13 mouse cellular contexts compared by ENCODE assay signal in the genomic region with DNA sequence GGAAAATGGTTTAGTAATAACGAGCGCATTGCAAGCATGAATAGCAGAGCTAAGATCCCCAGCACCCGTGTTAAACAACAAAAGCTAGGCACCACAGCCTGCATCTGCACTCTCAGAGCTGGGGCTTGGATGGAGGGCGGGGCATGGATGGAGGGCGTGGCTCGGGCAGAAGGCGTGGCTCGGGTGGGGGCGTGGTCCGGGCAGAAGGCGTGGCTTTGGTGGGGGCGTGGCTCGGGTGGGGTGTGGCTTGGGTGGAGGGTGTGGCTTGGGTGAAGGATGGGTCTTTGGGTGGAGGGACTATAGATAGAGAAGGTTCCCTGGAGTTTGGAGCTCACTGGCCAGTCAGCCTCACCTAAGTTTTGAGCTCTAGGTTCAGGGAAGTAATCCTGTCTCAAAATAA. TPM values are rescaled to one million over a fixed set of nuclear protein-coding genes. Genes with fewer than 3 reads are reported as not detected.
A peak's percentile ranks its signal among the peaks of the same experiment; 100 is the strongest.
DNase-seq lines count a peak whose midpoint lies in the region; ATAC-seq and TF ChIP-seq lines count a peak whose summit lies in the region.
"Had no signal": no experiment of that assay in that cellular context is flagged by ENCODE, and none has a peak within 500 bp of the region (broad histone marks: within the 10 kb centered on the region; RNA-seq: fewer than 3 reads in every experiment).

No protein-coding gene starts in this region.

- no peak overlapping the region for H3K4me3 ChIP-seq in heart, embryonic 12.5 days
- no peak overlapping the region for H3K4me3 ChIP-seq in MEL (ENCODE audit: control insufficient read depth in 1 of 2, insufficient read depth in 1 of 2, low read depth in 2 of 2, low read length in 2 of 2)
- H3K4me3 ChIP-seq in liver, embryonic 12.5 days = no peak overlapping the region
- H3K4me3 ChIP-seq in kidney, embryonic 16.5 days (ENCODE audit: low read length) = no peak overlapping the region
- H3K4me3 ChIP-seq: heart, embryonic 15.5 days; intestine, embryonic 15.5 days; liver, embryonic 15.5 days had no signal

- H3K9me3 ChIP-seq in heart, embryonic 12.5 days (replicated peaks) = no peaks in the 10 kb centered on the region
- H3K9me3 ChIP-seq in MEL (replicated peaks; ENCODE audit: insufficient read depth, low read length) = no peaks in the 10 kb centered on the region
- H3K9me3 ChIP-seq in liver, embryonic 12.5 days (replicated peaks) = no peaks in the 10 kb centered on the region
- no peaks in the 10 kb centered on the region for H3K9me3 ChIP-seq in kidney, embryonic 16.5 days (ENCODE audit: low read length)
- H3K9me3 ChIP-seq: heart, embryonic 15.5 days; intestine, embryonic 15.5 days; liver, embryonic 15.5 days had no signal

- 60% methylated on average over 13 of the region's 13 CpGs for WGBS in heart, embryonic 12.5 days
- WGBS in liver, embryonic 12.5 days (ENCODE audit: insufficient replicate concordance) = 61% methylated on average over 13 of the region's 13 CpGs
- WGBS in kidney, embryonic 16.5 days = 84% methylated on average over 13 of the region's 13 CpGs

- TF ChIP-seq RAD21 in MEL (IDR thresholded peaks at IDR 0.05; ENCODE audit: low read depth, low read length) = no peak

- no peak overlapping the region for H3K27ac ChIP-seq in heart, embryonic 12.5 days (ENCODE audit: poor library complexity, severe bottlenecking)
- no peak overlapping the region for H3K27ac ChIP-seq in MEL (ENCODE audit: control insufficient read depth, low read depth, low read length)
- no peak overlapping the region for H3K27ac ChIP-seq in liver, embryonic 12.5 days
- no peak overlapping the region for H3K27ac ChIP-seq in kidney, embryonic 16.5 days (ENCODE audit: low read length)
- H3K27ac ChIP-seq: heart, embryonic 15.5 days; intestine, embryonic 15.5 days; liver, embryonic 15.5 days; macrophage had no signal

- TF ChIP-seq POLR2A in MEL (IDR thresholded peaks at IDR 0.05; ENCODE audit: control insufficient read depth in 1 of 2, insufficient read depth in 1 of 2, low read depth in 1 of 2, low read length in 2 of 2, poor library complexity in 1 of 2) = no peak

- no peak for TF ChIP-seq CTCF in MEL (IDR thresholded peaks at IDR 0.05 in 2 of 3, conservative IDR thresholded peaks at IDR 0.05 in 1 of 3; ENCODE audit: control insufficient read depth in 1 of 3, insufficient read depth in 1 of 3, low read depth in 2 of 3, low read length in 3 of 3, poor library complexity in 1 of 3, severe bottlenecking in 1 of 3)

- H3K4me2 ChIP-seq in heart, embryonic 12.5 days = no peak overlapping the region
- no peak overlapping the region for H3K4me2 ChIP-seq in liver, embryonic 12.5 days
- no peak overlapping the region for H3K4me2 ChIP-seq in kidney, embryonic 16.5 days (replicated peaks; ENCODE audit: low read depth, low read length)
- H3K4me2 ChIP-seq: heart, embryonic 15.5 days; intestine, embryonic 15.5 days; liver, embryonic 15.5 days had no signal

- H3K27me3 ChIP-seq in heart, embryonic 12.5 days (replicated peaks) = no peaks in the 10 kb centered on the region
- H3K27me3 ChIP-seq in MEL (ENCODE audit: control insufficient read depth in 1 of 2, insufficient read depth in 2 of 2, low read length in 2 of 2) = peaks cover 9 to 18% of the 10 kb centered on the region in 2 experiments
- H3K27me3 ChIP-seq in liver, embryonic 12.5 days (replicated peaks) = peaks cover 22% of the 10 kb centered on the region
- H3K27me3 ChIP-seq in kidney, embryonic 16.5 days (ENCODE audit: insufficient read depth, low read length) = no peaks in the 10 kb centered on the region
- H3K27me3 ChIP-seq: heart, embryonic 15.5 days; intestine, embryonic 15.5 days had no signal

- H3K36me3 ChIP-seq in heart, embryonic 12.5 days = no peaks in the 10 kb centered on the region
- H3K36me3 ChIP-seq in MEL (ENCODE audit: control insufficient read depth in 1 of 2, insufficient read depth in 2 of 2, low read length in 2 of 2) = no peaks in the 10 kb centered on the region
- no peaks in the 10 kb centered on the region for H3K36me3 ChIP-seq in liver, embryonic 12.5 days
- H3K36me3 ChIP-seq in kidney, embryonic 16.5 days (ENCODE audit: insufficient read depth, low read length) = no peaks in the 10 kb centered on the region
- H3K36me3 ChIP-seq: heart, embryonic 15.5 days; intestine, embryonic 15.5 days; liver, embryonic 15.5 days had no signal

- no peak for TF ChIP-seq EP300 in MEL (IDR thresholded peaks at IDR 0.05; ENCODE audit: low read depth in 1 of 2, low read length in 2 of 2)

- no peak overlapping the region for H3K9ac ChIP-seq in heart, embryonic 12.5 days
- no peak overlapping the region for H3K9ac ChIP-seq in MEL (ENCODE audit: control insufficient read depth, low read depth, low read length, poor library complexity, severe bottlenecking)
- H3K9ac ChIP-seq in liver, embryonic 12.5 days = no peak overlapping the region
- no peak overlapping the region for H3K9ac ChIP-seq in kidney, embryonic 16.5 days (replicated peaks; ENCODE audit: low read length)
- H3K9ac ChIP-seq: heart, embryonic 15.5 days; intestine, embryonic 15.5 days; liver, embryonic 15.5 days had no signal

- DNase-seq in heart, adult 18-20 months = no peak
- DNase-seq in 3134 (ENCODE audit: extremely low read depth, insufficient read length, low spot score) = peak; percentile 27
- peak; percentile 40 for DNase-seq in MEL (ENCODE audit: low read depth, low spot score)
- DNase-seq in retina, embryonic 14.5 days (ENCODE audit: low spot score) = no peak
- DNase-seq: kidney, postnatal 4 days; retina, postnatal 1 day had no signal

- peaks cover 84% of the 10 kb centered on the region for H3K4me1 ChIP-seq in heart, embryonic 12.5 days (replicated peaks)
- H3K4me1 ChIP-seq in MEL (ENCODE audit: control insufficient read depth in 1 of 2, insufficient read depth in 2 of 2, low read length in 2 of 2) = no peaks in the 10 kb centered on the region
- peaks cover 44% of the 10 kb centered on the region for H3K4me1 ChIP-seq in liver, embryonic 12.5 days
- H3K4me1 ChIP-seq in kidney, embryonic 16.5 days (ENCODE audit: insufficient read depth, low read length) = peaks cover 49% of the 10 kb centered on the region

- no peaks in the 10 kb centered on the region for H3K79me2 ChIP-seq in MEL (ENCODE audit: control insufficient read depth, insufficient read depth, low read length, poor library complexity)

- peak; percentile 28; the same call in 1 of the 2 replicates for ATAC-seq in heart, embryonic 12.5 days (ENCODE audit: insufficient number of reproducible peaks, low FRiP score)
- peak; percentile 54; the same call in 1 of the 2 replicates for ATAC-seq in liver, embryonic 12.5 days
- ATAC-seq in kidney, embryonic 16.5 days (ENCODE audit: low FRiP score, low TSS enrichment) = no peak
- ATAC-seq: intestine, embryonic 15.5 days had no signal

TF ChIP-seq in MEL, 35 proteins besides CTCF, POLR2A, EP300 and RAD21:
- TF ChIP-seq USF2 (IDR thresholded peaks at IDR 0.05; ENCODE audit: borderline replicate concordance in 1 of 2, insufficient read depth in 1 of 2, low read depth in 1 of 2, low read length in 2 of 2) = no peak
- TF ChIP-seq TCF12 (IDR thresholded peaks at IDR 0.05; ENCODE audit: low read depth, low read length) = no peak
- TF ChIP-seq MYC (IDR thresholded peaks at IDR 0.05; ENCODE audit: low read depth, low read length) = no peak
- no peak for TF ChIP-seq ELF1 (IDR thresholded peaks at IDR 0.05; ENCODE audit: low read depth, low read length)
- TF ChIP-seq TBP (IDR thresholded peaks at IDR 0.05; ENCODE audit: low read depth, low read length) = no peak
- TF ChIP-seq MXI1 (IDR thresholded peaks at IDR 0.05; ENCODE audit: low read depth, low read length) = no peak
- TF ChIP-seq MYB (IDR thresholded peaks at IDR 0.05; ENCODE audit: low read depth, low read length) = no peak
- no peak for TF ChIP-seq BHLHE40 (IDR thresholded peaks at IDR 0.05; ENCODE audit: borderline replicate concordance, low read depth, low read length)
- TF ChIP-seq MEF2A (IDR thresholded peaks at IDR 0.05; ENCODE audit: extremely low read depth, insufficient replicate concordance, low read depth, low read length, poor library complexity, severe bottlenecking) = no peak
- TF ChIP-seq GATA1 (IDR thresholded peaks at IDR 0.05; ENCODE audit: low read depth, low read length) = no peak
- TF ChIP-seq POLR2AphosphoS2 (IDR thresholded peaks at IDR 0.05; ENCODE audit: low read length) = no peak
- no peak for TF ChIP-seq UBTF (IDR thresholded peaks at IDR 0.05; ENCODE audit: borderline replicate concordance, insufficient read depth, low read depth, low read length)
- TF ChIP-seq ETS1 (IDR thresholded peaks at IDR 0.05; ENCODE audit: low read depth, low read length) = no peak
- TF ChIP-seq POLR2AphosphoS5 (IDR thresholded peaks at IDR 0.05; ENCODE audit: borderline replicate concordance, low read depth, low read length) = no peak
- TF ChIP-seq ZMIZ1 (IDR thresholded peaks at IDR 0.05; ENCODE audit: low read depth, low read length) = no peak

RNA-seq across cellular contexts. Expression of gene Tcf7l2, which starts 45.8 kb away (rescaled TPM):
- 59.7 and 64.7 TPM in 2 replicates for polyA plus RNA-seq in heart, embryonic 12.5 days (2016; fragmentation: Nextera tagmentation; extraction: Ambion mirVana)
- total RNA-seq in heart, adult 18-20 months (2021) = 10 to 100 TPM; 11.9 to 13.2 TPM
- 0.65 and 1.7 TPM in 2 replicates for total RNA-seq in MEL (2012; rRNA removed)
- polyA plus RNA-seq in MEL (2012; ENCODE audit: insufficient read depth in 1 of 2, insufficient read length in 2 of 2, low read depth in 1 of 2, low replicate concordance in 2 of 2, missing spikeins in 1 of 2) = 10 to 100 TPM in 1 of 2 experiments, not detected in 1; 12.8 TPM
- polyA plus RNA-seq in liver, embryonic 12.5 days (2016; fragmentation: Nextera tagmentation; extraction: Ambion mirVana) = 22.9 and 23.0 TPM in 2 replicates
- polyA plus RNA-seq in kidney, embryonic 16.5 days (2015; fragmentation: Nextera tagmentation; extraction: Ambion mirVana) = 50.1 and 68.9 TPM in 2 replicates

Comparison
In these comparisons a context has a peak if more than half of its experiments do, and no peak if none do; other contexts are left out.
1. DNase-seq: peak in 3134 (single experiment) and MEL (single experiment); none in heart, adult 18-20 months (0 of 2) and retina, embryonic 14.5 days (single experiment).